Mouse (Mus musculus): Measurements from ENCODE around the gene Mrnip. TPM values are rescaled to one million over a fixed set of nuclear protein-coding genes. Genes with fewer than 3 reads are reported as not detected.

The Mrnip gene
- polyA plus RNA-seq, 1 experiment from 2014 or later: 16.2 TPM

- no peak overlapping the region for H3K27ac ChIP-seq
- no peaks in the 10 kb centered on the region for H3K27me3 ChIP-seq
- H3K4me1 ChIP-seq: no peaks in the 10 kb centered on the region
- no peak overlapping the region for H3K4me3 ChIP-seq
- no peak for ATAC-seq (ENCODE audit: insufficient number of reproducible peaks, low FRiP score, low TSS enrichment, low read depth)
- H3K4me2 ChIP-seq: no peak overlapping the region
- no peak overlapping the region for H3K9ac ChIP-seq
- peaks cover 91% of the 10 kb centered on the region for H3K36me3 ChIP-seq
- H3K9me3 ChIP-seq: no peaks in the 10 kb centered on the region
- 92% methylated on average over 11 of the region's 11 CpGs for WGBS
Measured at GRCm38 (mm10) chr11:50147958-50148476, 26.2 kb upstream of the Mrnip start.

- Histone ChIP-seq H3K4me2 (no peak overlapping the region), H3K4me1 (no peaks in the 10 kb centered on the region), H3K4me3 (no peak overlapping the region), H3K27ac (no peak overlapping the region), H3K36me3 (peaks cover 93% of the 10 kb centered on the region), H3K9me3 (no peaks in the 10 kb centered on the region), H3K27me3 (no peaks in the 10 kb centered on the region), H3K9ac (no peak overlapping the region)
- ATAC-seq (ENCODE audit: insufficient number of reproducible peaks, low FRiP score, low TSS enrichment, low read depth): no peak
- 84% methylated on average over 7 of the region's 7 CpGs for WGBS
Measured at GRCm38 (mm10) chr11:50149200-50149599, 25.0 kb upstream of the Mrnip start.

GRCm38 (mm10) chr11:50149603-50150150, 24.6 kb upstream of the Mrnip start:
- Histone ChIP-seq H3K4me3 (no peak overlapping the region), H3K36me3 (peaks cover 96% of the 10 kb centered on the region), H3K27ac (no peak overlapping the region), H3K9me3 (no peaks in the 10 kb centered on the region), H3K4me1 (no peaks in the 10 kb centered on the region), H3K27me3 (no peaks in the 10 kb centered on the region), H3K4me2 (no peak overlapping the region), H3K9ac (no peak overlapping the region)
- ATAC-seq (ENCODE audit: insufficient number of reproducible peaks, low FRiP score, low TSS enrichment, low read depth): no peak
- WGBS: 91% methylated on average over 9 of the region's 9 CpGs

DNA sequence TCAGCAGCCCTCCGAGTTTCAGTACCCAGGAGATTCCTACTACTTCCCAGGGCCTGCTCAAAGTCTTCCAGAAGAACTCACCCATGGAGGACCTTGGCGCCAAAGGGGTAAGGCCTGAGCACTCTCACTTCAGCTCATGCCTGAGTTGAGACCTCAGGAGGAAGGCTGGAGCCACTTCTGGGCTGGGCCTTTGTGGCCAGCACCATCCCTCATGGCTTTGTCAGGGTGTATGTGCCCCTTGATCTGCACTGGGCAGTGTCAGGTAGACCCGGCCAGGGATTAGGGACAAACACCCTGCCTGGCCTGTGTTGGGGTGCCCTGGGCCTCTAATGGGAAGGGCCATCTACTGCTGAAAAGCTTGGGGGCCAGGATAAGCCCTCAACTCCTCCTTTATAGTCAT, 22.9 kb upstream of the Mrnip start:
- Histone ChIP-seq H3K27ac (no peak overlapping the region), H3K27me3 (no peaks in the 10 kb centered on the region), H3K4me2 (no peak overlapping the region), H3K4me1 (no peaks in the 10 kb centered on the region), H3K9ac (no peak overlapping the region), H3K4me3 (no peak overlapping the region), H3K36me3 (peaks cover 94% of the 10 kb centered on the region), H3K9me3 (no peaks in the 10 kb centered on the region)
- WGBS: 89% methylated on average over 3 of the region's 3 CpGs
- no peak for ATAC-seq (ENCODE audit: insufficient number of reproducible peaks, low FRiP score, low TSS enrichment, low read depth)

- no peak overlapping the region for H3K4me3 ChIP-seq
- H3K9ac ChIP-seq: no peak overlapping the region
- no peaks in the 10 kb centered on the region for H3K27me3 ChIP-seq
- ATAC-seq (ENCODE audit: insufficient number of reproducible peaks, low FRiP score, low TSS enrichment, low read depth): no peak
- H3K27ac ChIP-seq: no peak overlapping the region
- H3K9me3 ChIP-seq: no peaks in the 10 kb centered on the region
- peaks cover 98% of the 10 kb centered on the region for H3K36me3 ChIP-seq
- no peaks in the 10 kb centered on the region for H3K4me1 ChIP-seq
- H3K4me2 ChIP-seq: no peak overlapping the region
- whole genome bisulfite sequencing: 72% methylated on average over 9 of the region's 9 CpGs
Measured at GRCm38 (mm10) chr11:50154166-50154565, 20.1 kb upstream of the Mrnip start.

- Histone ChIP-seq H3K9me3 (no peaks in the 10 kb centered on the region), H3K4me3 (no peak overlapping the region), H3K27ac (no peak overlapping the region), H3K9ac (no peak overlapping the region), H3K4me1 (no peaks in the 10 kb centered on the region), H3K4me2 (no peak overlapping the region), H3K27me3 (no peaks in the 10 kb centered on the region), H3K36me3 (peaks cover 98% of the 10 kb centered on the region)
- 83% methylated on average over 12 of the region's 12 CpGs for WGBS
- ATAC-seq (ENCODE audit: insufficient number of reproducible peaks, low FRiP score, low TSS enrichment, low read depth): no peak
Measured at GRCm38 (mm10) chr11:50154777-50155520, 19.3 kb upstream of the Mrnip start.

- Histone ChIP-seq H3K4me1 (no peaks in the 10 kb centered on the region), H3K4me2 (no peak overlapping the region), H3K27ac (no peak overlapping the region), H3K9me3 (no peaks in the 10 kb centered on the region), H3K27me3 (no peaks in the 10 kb centered on the region), H3K36me3 (peaks cover 97% of the 10 kb centered on the region), H3K9ac (no peak overlapping the region), H3K4me3 (no peak overlapping the region)
- ATAC-seq (ENCODE audit: insufficient number of reproducible peaks, low FRiP score, low TSS enrichment, low read depth): no peak
- WGBS: 89% methylated on average over 2 of the region's 2 CpGs
Measured at GRCm38 (mm10) chr11:50155785-50156184, 18.5 kb upstream of the Mrnip start.

GRCm38 (mm10) chr11:50156725-50157258, 17.5 kb upstream of the Mrnip start:
- Histone ChIP-seq H3K27me3 (no peaks in the 10 kb centered on the region), H3K27ac (no peak overlapping the region), H3K4me3 (no peak overlapping the region), H3K36me3 (peaks cover 97% of the 10 kb centered on the region), H3K4me2 (no peak overlapping the region), H3K9me3 (no peaks in the 10 kb centered on the region), H3K4me1 (no peaks in the 10 kb centered on the region), H3K9ac (no peak overlapping the region)
- WGBS: 93% methylated on average over 16 of the region's 16 CpGs
- ATAC-seq (ENCODE audit: insufficient number of reproducible peaks, low FRiP score, low TSS enrichment, low read depth): no peak

- Histone ChIP-seq H3K9ac (no peak overlapping the region), H3K36me3 (peaks cover 95% of the 10 kb centered on the region), H3K4me1 (no peaks in the 10 kb centered on the region), H3K4me3 (no peak overlapping the region), H3K27ac (no peak overlapping the region), H3K9me3 (no peaks in the 10 kb centered on the region), H3K4me2 (no peak overlapping the region), H3K27me3 (no peaks in the 10 kb centered on the region)
- no peak for ATAC-seq (ENCODE audit: insufficient number of reproducible peaks, low FRiP score, low TSS enrichment, low read depth)
- 87% methylated on average over 7 of the region's 7 CpGs for WGBS
Measured at GRCm38 (mm10) chr11:50158346-50158745, 15.9 kb upstream of the Mrnip start.

GRCm38 (mm10) chr11:50159347-50159746, 14.9 kb upstream of the Mrnip start:
- Histone ChIP-seq H3K27ac (no peak overlapping the region), H3K4me2 (no peak overlapping the region), H3K9me3 (no peaks in the 10 kb centered on the region), H3K27me3 (no peaks in the 10 kb centered on the region), H3K36me3 (peaks cover 95% of the 10 kb centered on the region), H3K4me1 (no peaks in the 10 kb centered on the region), H3K9ac (no peak overlapping the region), H3K4me3 (no peak overlapping the region)
- WGBS: 79% methylated on average over 4 of the region's 4 CpGs
- ATAC-seq (ENCODE audit: insufficient number of reproducible peaks, low FRiP score, low TSS enrichment, low read depth): no peak

DNA sequence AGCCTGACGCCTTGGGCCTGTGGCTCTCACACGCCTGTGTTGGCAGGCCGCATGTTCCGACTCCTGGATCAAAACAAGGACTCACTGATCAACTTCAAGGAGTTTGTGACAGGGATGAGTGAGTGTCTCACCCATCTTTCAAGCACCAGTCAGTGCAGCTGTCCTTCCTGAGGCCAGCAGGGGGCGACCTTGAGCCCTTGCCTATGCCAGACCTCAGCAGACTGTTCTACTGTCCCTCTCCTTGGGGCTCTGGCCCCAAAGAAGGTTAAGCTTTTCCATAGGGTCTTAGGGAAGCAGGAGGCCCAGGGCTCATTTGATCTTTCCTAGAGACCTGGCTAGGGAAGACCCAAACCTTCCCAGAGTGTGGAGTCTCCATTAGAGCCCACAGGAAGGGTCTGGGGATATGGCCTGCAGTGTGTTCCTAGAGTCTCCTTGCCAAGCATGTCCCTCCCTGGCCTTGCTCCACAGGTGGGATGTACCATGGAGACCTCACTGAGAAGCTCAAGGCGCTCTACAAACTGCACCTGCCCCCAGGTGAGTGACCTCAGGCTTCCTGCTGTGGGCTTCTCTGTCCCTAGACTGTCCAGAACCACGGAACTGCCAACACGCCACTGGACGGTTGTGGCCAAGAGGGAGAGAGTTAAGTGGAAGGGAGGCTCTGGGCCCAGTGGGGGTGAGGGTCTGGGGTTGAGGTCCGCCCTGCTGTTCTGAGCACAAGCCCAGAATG, 12.5 kb upstream of the Mrnip start:
- H3K27me3 ChIP-seq: no peaks in the 10 kb centered on the region
- no peak overlapping the region for H3K4me3 ChIP-seq
- H3K4me2 ChIP-seq: no peak overlapping the region
- no peak overlapping the region for H3K27ac ChIP-seq
- no peaks in the 10 kb centered on the region for H3K9me3 ChIP-seq
- H3K4me1 ChIP-seq: no peaks in the 10 kb centered on the region
- H3K9ac ChIP-seq: no peak overlapping the region
- peaks cover 92% of the 10 kb centered on the region for H3K36me3 ChIP-seq
- WGBS: 64% methylated on average over 10 of the region's 10 CpGs
- ATAC-seq (ENCODE audit: insufficient number of reproducible peaks, low FRiP score, low TSS enrichment, low read depth): no peak
